Mouse (Mus musculus): ENCODE measurements around the gene Phf11a. TPM values are rescaled to one million over a fixed set of nuclear protein-coding genes. Genes with fewer than 3 reads are reported as not detected.

Phf11a gene
- polyA plus RNA-seq, 1 experiment from 2014 or later, result not detected

GRCm38 (mm10) chr14:59232003-59232402 is 65.3 kb downstream of the Phf11a start:
- WGBS, result 83% methylated on average over 5 of the region's 5 CpGs
- H3K4me1 ChIP-seq, result no peaks in the 10 kb centered on the region
- H3K36me3 ChIP-seq, result peaks cover 90% of the 10 kb centered on the region
- no peak overlapping the region for H3K4me2 ChIP-seq
- H3K27me3 ChIP-seq, result no peaks in the 10 kb centered on the region
- H3K9me3 ChIP-seq, result no peaks in the 10 kb centered on the region
- H3K4me3 ChIP-seq, result no peak overlapping the region
- H3K9ac ChIP-seq, result no peak overlapping the region
- H3K27ac ChIP-seq, result no peak overlapping the region
- no peak for ATAC-seq (ENCODE audit: insufficient number of reproducible peaks, insufficient read depth, low FRiP score, low TSS enrichment, low read depth)

GRCm38 (mm10) chr14:59230331-59230966 is 66.9 kb downstream of the Phf11a start:
- no peak overlapping the region for H3K4me2 ChIP-seq
- H3K36me3 ChIP-seq, result peaks cover 92% of the 10 kb centered on the region
- no peaks in the 10 kb centered on the region for H3K27me3 ChIP-seq
- no peak for ATAC-seq (ENCODE audit: insufficient number of reproducible peaks, insufficient read depth, low FRiP score, low TSS enrichment, low read depth)
- no peaks in the 10 kb centered on the region for H3K9me3 ChIP-seq
- H3K4me3 ChIP-seq, result no peak overlapping the region
- H3K9ac ChIP-seq, result no peak overlapping the region
- no peak overlapping the region for H3K27ac ChIP-seq
- no peaks in the 10 kb centered on the region for H3K4me1 ChIP-seq
- WGBS, result 94% methylated on average over 21 of the region's 21 CpGs

- no peaks in the 10 kb centered on the region for H3K4me1 ChIP-seq
- H3K9me3 ChIP-seq, result no peaks in the 10 kb centered on the region
- no peak overlapping the region for H3K27ac ChIP-seq
- no peak overlapping the region for H3K9ac ChIP-seq
- 92% methylated on average over 3 of the region's 3 CpGs for WGBS
- H3K27me3 ChIP-seq, result no peaks in the 10 kb centered on the region
- no peak overlapping the region for H3K4me3 ChIP-seq
- no peak for ATAC-seq (ENCODE audit: insufficient number of reproducible peaks, insufficient read depth, low FRiP score, low TSS enrichment, low read depth)
- no peak overlapping the region for H3K4me2 ChIP-seq
- peaks cover 90% of the 10 kb centered on the region for H3K36me3 ChIP-seq
These were observed 67.5 kb downstream of the Phf11a start for GRCm38 (mm10) chr14:59229822-59230221.

Other genes with a start within 250 kb of the Phf11a start
- not detected in 2 replicates for gene 1700129C05Rik, start 154.6 kb downstream of the Phf11a start, polyA plus RNA-seq (2015; fragmentation: Nextera tagmentation; extraction: Ambion mirVana)
- gene Gm5142, start 118.8 kb downstream of the Phf11a start, polyA plus RNA-seq (2015; fragmentation: Nextera tagmentation; extraction: Ambion mirVana), result not detected in 2 replicates
- 71.8 and 78.0 TPM in 2 replicates for gene Rcbtb1, start 96.3 kb downstream of the Phf11a start, polyA plus RNA-seq (2015; fragmentation: Nextera tagmentation; extraction: Ambion mirVana)
- not detected in 2 replicates for gene Gm6904, start 37.3 kb downstream of the Phf11a start, polyA plus RNA-seq (2015; fragmentation: Nextera tagmentation; extraction: Ambion mirVana)
- gene Phf11b, start 43.8 kb upstream of the Phf11a start, polyA plus RNA-seq (2015; fragmentation: Nextera tagmentation; extraction: Ambion mirVana), result 0.32 and 0.37 TPM in 2 replicates
- gene Phf11d, start 67.9 kb upstream of the Phf11a start, polyA plus RNA-seq (2015; fragmentation: Nextera tagmentation; extraction: Ambion mirVana), result 0.58 and 0.65 TPM in 2 replicates
- gene Phf11c, start 97.9 kb upstream of the Phf11a start, polyA plus RNA-seq (2015; fragmentation: Nextera tagmentation; extraction: Ambion mirVana), result 0.55 and 0.63 TPM in 2 replicates
- gene Setdb2, start 143.4 kb upstream of the Phf11a start, polyA plus RNA-seq (2015; fragmentation: Nextera tagmentation; extraction: Ambion mirVana), result 10.1 and 12.1 TPM in 2 replicates
- gene Cab39l, start 143.4 kb upstream of the Phf11a start, polyA plus RNA-seq (2015; fragmentation: Nextera tagmentation; extraction: Ambion mirVana), result 39.8 and 40.8 TPM in 2 replicates

All from embryonic facial prominence, embryonic 13.5 days (tissue).